Mouse (Mus musculus): ENCODE data around the gene Siah2.

- TF ChIP-seq HCFC1 (IDR thresholded peaks at IDR 0.05; ENCODE audit: borderline replicate concordance, insufficient read depth, low read length), result no peak
- TF ChIP-seq ZNF384 (IDR thresholded peaks at IDR 0.05; ENCODE audit: low read depth, low read length), result no peak
- TF ChIP-seq MAFK (IDR thresholded peaks at IDR 0.05; ENCODE audit: insufficient read depth, low read depth, low read length), result no peak
Measured at GRCm38 (mm10) chr3:58678905-58679304, 13.3 kb downstream of the Siah2 start.

Measured in ES-E14 (cell line).